Mouse (Mus musculus): Measurements from ENCODE around the gene Ehd4. TPM values are rescaled to one million over a fixed set of nuclear protein-coding genes. Genes with fewer than 3 reads are reported as not detected.

Gene Ehd4
- total and polyA plus RNA-seq, 3 experiments: 15.8 to 35.5 TPM; not detected in 1

- Histone ChIP-seq H3K27ac (ENCODE audit: control insufficient read depth, low read depth, low read length) (no peak overlapping the region), H3K4me1 (ENCODE audit: control insufficient read depth in 1 of 2, insufficient read depth in 2 of 2, low read length in 2 of 2) (no peaks in the 10 kb centered on the region), H3K9ac (ENCODE audit: control insufficient read depth, low read depth, low read length, poor library complexity, severe bottlenecking) (no peak overlapping the region), H3K4me3 (ENCODE audit: control insufficient read depth in 1 of 2, insufficient read depth in 1 of 2, low read depth in 2 of 2, low read length in 2 of 2) (no peak overlapping the region), H3K36me3 (ENCODE audit: control insufficient read depth in 1 of 2, insufficient read depth in 2 of 2, low read length in 2 of 2) (no peaks in the 10 kb centered on the region; a peak in 1 of 4 replicates), H3K9me3 (replicated peaks; ENCODE audit: insufficient read depth, low read length) (no peaks in the 10 kb centered on the region), H3K27me3 (ENCODE audit: control insufficient read depth in 1 of 2, insufficient read depth in 2 of 2, low read length in 2 of 2) (no peaks in the 10 kb centered on the region), H3K79me2 (ENCODE audit: control insufficient read depth, insufficient read depth, low read length, poor library complexity) (no peaks in the 10 kb centered on the region)
- DNase-seq (ENCODE audit: low read depth, low spot score): no peak
- TF ChIP-seq SMC3 (IDR thresholded peaks at IDR 0.05; ENCODE audit: low read depth, low read length): no peak
- no peak for TF ChIP-seq ETS1 (IDR thresholded peaks at IDR 0.05; ENCODE audit: low read depth, low read length)
- no peak for TF ChIP-seq POLR2AphosphoS2 (IDR thresholded peaks at IDR 0.05; ENCODE audit: low read length)
- no peak for TF ChIP-seq SIN3A (IDR thresholded peaks at IDR 0.05; ENCODE audit: low read length)
- no peak for TF ChIP-seq MAZ (IDR thresholded peaks at IDR 0.05; ENCODE audit: low read depth, low read length)
- TF ChIP-seq MAX (IDR thresholded peaks at IDR 0.05; ENCODE audit: low read length): no peak
- no peak for TF ChIP-seq CHD1 (IDR thresholded peaks at IDR 0.05; ENCODE audit: low read depth, low read length)
- no peak for TF ChIP-seq BHLHE40 (IDR thresholded peaks at IDR 0.05; ENCODE audit: borderline replicate concordance, low read depth, low read length)
- TF ChIP-seq MAFK (IDR thresholded peaks at IDR 0.05; ENCODE audit: borderline replicate concordance, low read depth, low read length): no peak
- no peak for TF ChIP-seq GATA1 (IDR thresholded peaks at IDR 0.05; ENCODE audit: low read depth, low read length)
- no peak for TF ChIP-seq TCF12 (IDR thresholded peaks at IDR 0.05; ENCODE audit: low read depth, low read length)
- TF ChIP-seq POLR2A (IDR thresholded peaks at IDR 0.05; ENCODE audit: control insufficient read depth in 1 of 2, insufficient read depth in 1 of 2, low read depth in 1 of 2, low read length in 2 of 2, poor library complexity in 1 of 2): no peak
- no peak for TF ChIP-seq RAD21 (IDR thresholded peaks at IDR 0.05; ENCODE audit: low read depth, low read length)
- TF ChIP-seq JUND (IDR thresholded peaks at IDR 0.05; ENCODE audit: low read depth, low read length): no peak
- no peak for TF ChIP-seq CHD2 (IDR thresholded peaks at IDR 0.05; ENCODE audit: low read length)
- TF ChIP-seq MXI1 (IDR thresholded peaks at IDR 0.05; ENCODE audit: low read depth, low read length): no peak
Measured at GRCm38 (mm10) chr2:120126408-120126807, 28.0 kb downstream of the Ehd4 start.

DNA sequence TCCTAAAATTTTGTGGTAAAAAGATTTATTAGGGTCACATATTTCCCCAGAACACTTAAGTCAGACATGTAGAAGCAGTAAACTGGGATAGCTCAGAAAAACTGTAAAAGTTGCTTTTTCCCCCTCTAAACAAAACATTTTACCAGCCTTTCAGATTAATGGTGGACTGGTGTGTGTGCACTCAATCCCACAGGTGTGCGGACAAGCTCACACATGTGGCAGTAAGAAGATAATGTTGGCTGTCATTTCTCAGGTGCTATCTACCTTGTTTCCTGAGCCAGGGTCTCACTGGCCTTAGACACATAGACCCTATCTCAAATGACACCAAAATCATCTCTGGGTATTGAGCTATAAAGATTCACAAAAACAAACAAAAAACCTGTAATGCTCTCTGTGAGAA is 28.9 kb downstream of the Ehd4 start:
- H3K4me1 ChIP-seq (ENCODE audit: control insufficient read depth in 1 of 2, insufficient read depth in 2 of 2, low read length in 2 of 2): no peaks in the 10 kb centered on the region

More for the DNA sequence above, 28.9 kb downstream of the Ehd4 start:
- no peak overlapping the region for H3K9ac ChIP-seq (ENCODE audit: control insufficient read depth, low read depth, low read length, poor library complexity, severe bottlenecking)
- no peak overlapping the region for H3K27ac ChIP-seq (ENCODE audit: control insufficient read depth, low read depth, low read length)
- DNase-seq (ENCODE audit: low read depth, low spot score): no peak
- H3K79me2 ChIP-seq (ENCODE audit: control insufficient read depth, insufficient read depth, low read length, poor library complexity): no peaks in the 10 kb centered on the region
- no peaks in the 10 kb centered on the region; a peak in 1 of 4 replicates for H3K36me3 ChIP-seq (ENCODE audit: control insufficient read depth in 1 of 2, insufficient read depth in 2 of 2, low read length in 2 of 2)
- H3K27me3 ChIP-seq (ENCODE audit: control insufficient read depth in 1 of 2, insufficient read depth in 2 of 2, low read length in 2 of 2): no peaks in the 10 kb centered on the region
- no peak overlapping the region for H3K4me3 ChIP-seq (ENCODE audit: control insufficient read depth in 1 of 2, insufficient read depth in 1 of 2, low read depth in 2 of 2, low read length in 2 of 2)
- no peaks in the 10 kb centered on the region for H3K9me3 ChIP-seq (replicated peaks; ENCODE audit: insufficient read depth, low read length)
- TF ChIP-seq ZC3H11A (IDR thresholded peaks at IDR 0.05; ENCODE audit: low read depth, low read length) (no peak), NELFE (IDR thresholded peaks at IDR 0.05; ENCODE audit: low read depth, low read length) (no peak), POLR2A (IDR thresholded peaks at IDR 0.05; ENCODE audit: control insufficient read depth in 1 of 2, insufficient read depth in 1 of 2, low read depth in 1 of 2, low read length in 2 of 2, poor library complexity in 1 of 2) (no peak), USF1 (IDR thresholded peaks at IDR 0.05; ENCODE audit: low read depth, low read length) (no peak), POLR2AphosphoS5 (IDR thresholded peaks at IDR 0.05; ENCODE audit: borderline replicate concordance, low read depth, low read length) (no peak), MAX (IDR thresholded peaks at IDR 0.05; ENCODE audit: low read length) (no peak), POLR2AphosphoS2 (IDR thresholded peaks at IDR 0.05; ENCODE audit: low read length) (no peak), BHLHE40 (IDR thresholded peaks at IDR 0.05; ENCODE audit: borderline replicate concordance, low read depth, low read length) (no peak), MAFK (IDR thresholded peaks at IDR 0.05; ENCODE audit: borderline replicate concordance, low read depth, low read length) (no peak), UBTF (IDR thresholded peaks at IDR 0.05; ENCODE audit: borderline replicate concordance, insufficient read depth, low read depth, low read length) (no peak), ZNF384 (IDR thresholded peaks at IDR 0.05; ENCODE audit: low read depth, low read length) (no peak), RCOR1 (IDR thresholded peaks at IDR 0.05; ENCODE audit: low read depth, low read length) (no peak), TCF12 (IDR thresholded peaks at IDR 0.05; ENCODE audit: low read depth, low read length) (no peak), SIN3A (IDR thresholded peaks at IDR 0.05; ENCODE audit: low read length) (no peak), ELF1 (IDR thresholded peaks at IDR 0.05; ENCODE audit: low read depth, low read length) (no peak)
